Mouse (Mus musculus) cortical plate, adult 2 months (tissue): ENCODE measurements around the gene Foxp1.

Source experiments
- CTCF ChIP-seq: fragments of 200-500 bp; IDR thresholded peaks from 2 replicates; pipeline ENCODE4 v1.5.1; 2011; ENCODE audit warnings: mild to moderate bottlenecking, control low read depth, low read length; ENCODE audit not compliant: insufficient read depth; ENCODE audit errors: extremely low read depth
- POLR2A ChIP-seq: fragments of 200-500 bp; IDR thresholded peaks from 2 replicates; pipeline ENCODE4 v1.6.1; 2011; ENCODE audit warnings: mild to moderate bottlenecking, low read length, control low read depth; ENCODE audit not compliant: insufficient read depth; ENCODE audit errors: extremely low read depth

DNA sequence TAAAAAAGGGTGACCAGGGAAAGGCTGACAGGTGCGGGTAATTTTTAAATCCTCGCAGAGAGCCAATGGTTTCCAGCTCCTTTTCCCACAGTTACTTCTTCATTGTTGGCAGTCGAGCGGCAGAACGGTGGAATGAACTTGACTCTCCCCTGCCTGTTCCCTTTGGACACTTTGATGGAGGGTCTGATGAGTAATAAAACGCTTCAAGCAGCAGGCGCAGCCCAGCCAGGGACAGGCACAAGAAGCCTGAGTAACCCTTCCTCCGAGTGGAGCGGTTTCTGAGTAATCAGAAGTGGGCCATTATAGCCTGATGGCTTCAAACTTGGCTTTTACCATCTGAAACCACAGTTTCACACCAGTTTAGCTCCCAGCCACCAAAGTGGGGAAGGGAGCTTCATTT, 503.3 kb downstream of the Foxp1 start:
- no peak for TF ChIP-seq POLR2A
- no peak for TF ChIP-seq CTCF
